Mouse (Mus musculus): ENCODE measurements around the gene Fads3. TPM values are rescaled to one million over a fixed set of nuclear protein-coding genes. Genes with fewer than 3 reads are reported as not detected.
A peak's percentile ranks its signal among the peaks of the same experiment; 100 is the strongest.

Gene Fads3
- polyA plus RNA-seq, 1 experiment: 3.1 TPM

DNA sequence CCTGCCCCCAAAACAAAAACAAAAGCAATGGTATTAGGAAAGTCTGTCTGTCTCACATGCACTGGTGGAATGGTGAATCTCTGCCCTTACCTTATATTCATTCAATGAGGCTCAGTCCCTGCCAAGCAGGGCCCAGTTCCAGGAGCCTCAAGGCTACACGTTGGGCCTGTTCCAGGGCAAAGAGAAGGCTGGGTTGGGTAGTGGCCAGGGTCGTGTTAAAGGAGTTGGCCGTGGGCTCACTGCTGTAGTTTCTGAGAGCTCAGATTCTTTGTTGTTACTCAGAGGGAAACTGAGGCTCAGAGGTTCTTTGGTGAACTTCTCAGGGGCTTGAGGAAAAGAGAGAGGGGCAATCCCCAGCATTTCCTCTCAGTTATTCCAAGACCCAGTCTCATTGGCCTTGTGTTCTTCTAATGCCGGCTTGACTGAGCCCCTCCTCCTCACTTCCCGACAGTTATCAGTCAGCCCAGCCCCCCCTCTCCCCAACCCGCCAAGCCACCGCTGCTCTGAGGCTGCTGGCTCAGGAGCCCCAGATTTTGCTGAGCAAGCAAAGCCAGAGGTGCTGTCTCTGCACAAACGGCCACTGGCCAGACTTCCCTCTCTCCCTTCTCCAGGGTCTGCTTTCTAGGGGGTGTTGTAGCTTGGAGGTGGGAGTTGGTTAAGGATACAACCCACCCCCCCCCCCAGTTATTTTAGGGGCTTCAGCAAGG, 16.0 kb upstream of the Fads3 start:
- Histone ChIP-seq H3K36me3 (ENCODE audit: control insufficient read depth, insufficient read depth, low read length, poor library complexity, severe bottlenecking) (no peaks in the 10 kb centered on the region), H3K4me1 (ENCODE audit: control insufficient read depth, insufficient read depth, low read length) (no peaks in the 10 kb centered on the region), H3K27ac (ENCODE audit: insufficient read depth, low read length) (no peak overlapping the region), H3K4me3 (ENCODE audit: low read depth, low read length) (no peak overlapping the region), H3K9me3 (replicated peaks; ENCODE audit: control insufficient read depth, insufficient read depth, low read length, poor library complexity, severe bottlenecking) (no peaks in the 10 kb centered on the region), H3K27me3 (ENCODE audit: control insufficient read depth, insufficient read depth, low read length, poor library complexity, severe bottlenecking) (no peaks in the 10 kb centered on the region), H3K9ac (ENCODE audit: low read depth, poor library complexity, severe bottlenecking) (no peak overlapping the region)
- TF ChIP-seq POLR2A (IDR thresholded peaks at IDR 0.05; ENCODE audit: insufficient read depth, low read length) (no peak), EP300 (IDR thresholded peaks at IDR 0.05; ENCODE audit: insufficient read depth, low read depth, low read length) (no peak), CTCF (IDR thresholded peaks at IDR 0.05; ENCODE audit: low read depth, low read length) (no peak)

DNA sequence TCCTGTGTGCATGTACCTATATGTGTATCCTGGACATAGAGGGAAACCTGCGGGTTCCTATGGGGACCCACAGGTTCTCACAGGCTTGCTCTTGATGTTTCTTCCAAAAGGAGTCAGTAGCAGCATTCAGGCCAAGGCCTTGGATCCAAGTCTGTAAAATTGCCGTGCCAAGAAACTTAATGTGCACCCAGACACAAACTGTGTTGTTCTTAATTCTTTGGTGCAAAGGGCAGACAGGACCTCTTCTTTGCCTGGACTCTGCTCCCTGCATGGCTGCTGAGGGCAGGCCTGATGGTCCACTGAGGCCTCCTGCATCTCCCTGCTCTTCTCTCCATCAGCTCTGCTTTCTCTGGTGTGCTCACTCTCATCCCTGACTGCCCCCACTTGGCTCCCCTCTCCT, 11.6 kb upstream of the Fads3 start:
- Histone ChIP-seq H3K4me3 (ENCODE audit: low read depth, low read length) (no peak overlapping the region), H3K9ac (ENCODE audit: low read depth, poor library complexity, severe bottlenecking) (no peak overlapping the region), H3K36me3 (ENCODE audit: control insufficient read depth, insufficient read depth, low read length, poor library complexity, severe bottlenecking) (no peaks in the 10 kb centered on the region), H3K9me3 (replicated peaks; ENCODE audit: control insufficient read depth, insufficient read depth, low read length, poor library complexity, severe bottlenecking) (no peaks in the 10 kb centered on the region), H3K4me1 (ENCODE audit: control insufficient read depth, insufficient read depth, low read length) (no peaks in the 10 kb centered on the region), H3K27ac (ENCODE audit: insufficient read depth, low read length) (no peak overlapping the region), H3K27me3 (ENCODE audit: control insufficient read depth, insufficient read depth, low read length, poor library complexity, severe bottlenecking) (no peaks in the 10 kb centered on the region)
- TF ChIP-seq EP300 (IDR thresholded peaks at IDR 0.05; ENCODE audit: insufficient read depth, low read depth, low read length): no peak
- TF ChIP-seq POLR2A (IDR thresholded peaks at IDR 0.05; ENCODE audit: insufficient read depth, low read length): no peak
- no peak for TF ChIP-seq CTCF (IDR thresholded peaks at IDR 0.05; ENCODE audit: low read depth, low read length)

DNA sequence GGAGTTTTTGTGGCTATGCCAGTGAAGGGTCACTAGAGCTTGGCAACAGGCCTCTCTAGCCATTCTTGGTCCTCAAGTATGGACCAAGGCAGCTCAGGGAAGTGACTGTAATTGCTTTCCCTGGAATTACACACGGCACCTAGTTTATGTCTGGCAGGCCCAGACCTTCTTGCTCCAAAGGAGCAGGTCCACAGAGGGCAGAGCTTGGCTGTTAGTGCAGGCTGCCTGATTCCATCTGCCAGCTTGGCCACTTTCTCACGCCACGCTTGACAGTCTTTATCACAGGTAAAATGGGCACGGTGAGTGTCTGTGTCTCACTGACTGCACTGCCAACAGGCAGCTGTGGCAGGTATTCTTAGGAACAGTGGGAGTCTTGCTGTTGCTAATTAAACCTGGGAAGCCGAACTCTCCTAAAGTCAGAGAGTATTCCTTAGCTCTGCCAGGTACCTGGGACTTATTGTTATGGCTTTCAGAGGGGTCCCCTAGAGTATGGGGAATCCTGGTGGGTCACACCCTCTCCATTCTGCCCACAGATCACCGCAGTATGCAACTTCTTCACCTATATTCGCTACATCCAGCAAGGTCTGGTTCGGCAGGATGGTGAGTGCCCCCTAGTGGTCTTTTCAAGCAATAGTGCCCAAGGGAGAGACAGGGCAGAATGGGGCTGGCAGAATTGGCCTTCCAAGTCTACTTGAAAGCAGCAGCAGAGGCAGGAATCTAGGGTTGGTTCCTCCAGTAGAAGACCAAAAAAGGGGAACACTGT, 8.0 kb upstream of the Fads3 start:
- Histone ChIP-seq H3K36me3 (ENCODE audit: control insufficient read depth, insufficient read depth, low read length, poor library complexity, severe bottlenecking) (no peaks in the 10 kb centered on the region), H3K27ac (ENCODE audit: insufficient read depth, low read length) (no peak overlapping the region)
- peak; percentile 89 for TF ChIP-seq CTCF (IDR thresholded peaks at IDR 0.05; ENCODE audit: low read depth, low read length)
- no peak for TF ChIP-seq EP300 (IDR thresholded peaks at IDR 0.05; ENCODE audit: insufficient read depth, low read depth, low read length)

DNA sequence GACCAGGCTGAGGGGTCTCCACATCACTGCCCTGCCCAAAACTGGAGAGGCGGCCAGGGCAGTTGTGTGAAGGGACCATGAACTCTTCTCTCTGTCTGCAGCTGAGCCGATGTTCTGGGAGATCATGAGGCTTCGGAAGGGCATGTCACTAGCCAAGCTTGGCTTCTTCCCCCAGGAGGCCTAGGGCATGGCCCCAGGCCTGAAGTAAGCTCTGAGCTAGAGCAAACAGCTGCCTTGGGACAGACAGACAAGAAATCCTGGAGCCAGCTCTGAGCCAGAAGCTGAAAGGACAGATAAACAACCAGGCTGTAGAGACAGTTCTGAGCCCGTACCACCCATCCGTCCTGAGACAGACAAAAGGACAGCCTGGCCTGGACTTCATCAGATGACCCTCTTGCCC, 7.0 kb upstream of the Fads3 start:
- no peaks in the 10 kb centered on the region for H3K27me3 ChIP-seq (ENCODE audit: control insufficient read depth, insufficient read depth, low read length, poor library complexity, severe bottlenecking)
- no peaks in the 10 kb centered on the region for H3K4me1 ChIP-seq (ENCODE audit: control insufficient read depth, insufficient read depth, low read length)
- no peaks in the 10 kb centered on the region for H3K9me3 ChIP-seq (replicated peaks; ENCODE audit: control insufficient read depth, insufficient read depth, low read length, poor library complexity, severe bottlenecking)
- no peak overlapping the region for H3K27ac ChIP-seq (ENCODE audit: insufficient read depth, low read length)
- H3K4me3 ChIP-seq (ENCODE audit: low read depth, low read length): no peak overlapping the region
- no peak overlapping the region for H3K9ac ChIP-seq (ENCODE audit: low read depth, poor library complexity, severe bottlenecking)
- no peak for TF ChIP-seq EP300 (IDR thresholded peaks at IDR 0.05; ENCODE audit: insufficient read depth, low read depth, low read length)
- TF ChIP-seq CTCF (IDR thresholded peaks at IDR 0.05; ENCODE audit: low read depth, low read length): no peak
- TF ChIP-seq POLR2A (IDR thresholded peaks at IDR 0.05; ENCODE audit: insufficient read depth, low read length): no peak
- H3K36me3 ChIP-seq (ENCODE audit: control insufficient read depth, insufficient read depth, low read length, poor library complexity, severe bottlenecking): no peaks in the 10 kb centered on the region

More for the DNA sequence above, 8.0 kb upstream of the Fads3 start:
- no peak overlapping the region for H3K4me3 ChIP-seq (ENCODE audit: low read depth, low read length)
- H3K9ac ChIP-seq (ENCODE audit: low read depth, poor library complexity, severe bottlenecking): no peak overlapping the region
- no peaks in the 10 kb centered on the region for H3K9me3 ChIP-seq (replicated peaks; ENCODE audit: control insufficient read depth, insufficient read depth, low read length, poor library complexity, severe bottlenecking)
- no peaks in the 10 kb centered on the region for H3K27me3 ChIP-seq (ENCODE audit: control insufficient read depth, insufficient read depth, low read length, poor library complexity, severe bottlenecking)
- no peaks in the 10 kb centered on the region for H3K4me1 ChIP-seq (ENCODE audit: control insufficient read depth, insufficient read depth, low read length)

DNA sequence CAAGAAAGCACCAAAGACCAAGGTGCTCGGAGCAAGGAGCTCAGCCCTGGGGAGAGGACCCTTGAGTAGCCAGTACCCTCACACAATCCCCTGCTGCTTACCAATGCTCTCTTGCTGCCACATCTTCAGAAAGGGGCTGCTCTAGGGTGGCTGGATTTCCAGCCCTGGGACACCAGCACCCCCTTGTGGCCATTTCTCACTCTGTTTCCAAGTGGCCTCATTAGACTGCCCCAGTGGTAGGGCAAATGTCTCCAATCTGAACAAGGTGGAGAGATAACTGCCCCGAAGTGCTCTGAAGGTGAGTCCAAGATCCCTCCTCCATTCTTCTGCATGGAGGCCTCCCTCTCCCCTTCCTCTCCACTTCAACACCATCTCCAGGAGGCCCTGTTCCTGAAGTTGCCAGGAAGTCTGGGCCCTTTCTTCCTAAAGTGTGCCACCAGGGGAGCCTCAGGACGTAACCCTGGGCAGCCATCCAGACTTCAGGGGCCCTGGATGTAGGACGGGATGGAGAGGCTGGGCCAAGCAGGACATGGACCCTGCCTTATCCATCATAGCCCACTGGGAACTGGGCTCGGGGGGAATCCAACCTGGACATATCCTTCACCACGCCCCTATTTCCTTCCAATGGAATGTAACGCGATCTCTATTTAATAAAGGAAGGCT, 6.5 kb upstream of the Fads3 start:
- no peaks in the 10 kb centered on the region for H3K36me3 ChIP-seq (ENCODE audit: control insufficient read depth, insufficient read depth, low read length, poor library complexity, severe bottlenecking)
- 0 out of 2 replicates have a peak, but pooled peaks cover 2% of the 10 kb centered on the region for H3K27me3 ChIP-seq (ENCODE audit: control insufficient read depth, insufficient read depth, low read length, poor library complexity, severe bottlenecking)
- no peak overlapping the region for H3K27ac ChIP-seq (ENCODE audit: insufficient read depth, low read length)
- H3K4me3 ChIP-seq (ENCODE audit: low read depth, low read length): no peak overlapping the region
- no peaks in the 10 kb centered on the region for H3K4me1 ChIP-seq (ENCODE audit: control insufficient read depth, insufficient read depth, low read length)
- H3K9ac ChIP-seq (ENCODE audit: low read depth, poor library complexity, severe bottlenecking): no peak overlapping the region
- TF ChIP-seq CTCF (IDR thresholded peaks at IDR 0.05; ENCODE audit: low read depth, low read length) (peak; percentile 90), POLR2A (IDR thresholded peaks at IDR 0.05; ENCODE audit: insufficient read depth, low read length) (no peak)
- H3K9me3 ChIP-seq (replicated peaks; ENCODE audit: control insufficient read depth, insufficient read depth, low read length, poor library complexity, severe bottlenecking): no peaks in the 10 kb centered on the region

DNA sequence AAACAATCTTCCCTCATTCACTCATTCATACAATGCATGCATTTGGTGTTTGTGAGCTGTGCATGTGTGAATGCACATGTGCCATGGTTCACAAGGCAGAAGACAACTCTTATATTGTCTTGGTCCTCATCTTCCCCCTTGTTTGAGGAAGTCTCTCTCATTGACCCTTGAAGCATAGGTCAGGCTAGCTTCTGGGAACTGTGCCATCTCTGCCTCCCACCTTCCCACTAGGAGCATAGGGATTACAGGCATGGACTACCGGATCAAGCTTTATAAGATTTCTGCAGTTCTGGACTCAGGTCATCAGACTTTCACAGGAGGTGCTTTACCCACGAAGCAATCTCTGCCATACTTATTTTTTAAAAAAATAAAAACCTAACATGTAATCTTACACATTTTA, 3.8 kb upstream of the Fads3 start:
- Histone ChIP-seq H3K9ac (ENCODE audit: low read depth, poor library complexity, severe bottlenecking) (no peak overlapping the region), H3K27ac (ENCODE audit: insufficient read depth, low read length) (no peak overlapping the region), H3K9me3 (replicated peaks; ENCODE audit: control insufficient read depth, insufficient read depth, low read length, poor library complexity, severe bottlenecking) (no peaks in the 10 kb centered on the region), H3K4me1 (ENCODE audit: control insufficient read depth, insufficient read depth, low read length) (no peaks in the 10 kb centered on the region), H3K36me3 (ENCODE audit: control insufficient read depth, insufficient read depth, low read length, poor library complexity, severe bottlenecking) (no peaks in the 10 kb centered on the region), H3K4me3 (ENCODE audit: low read depth, low read length) (no peak overlapping the region), H3K27me3 (ENCODE audit: control insufficient read depth, insufficient read depth, low read length, poor library complexity, severe bottlenecking) (0 out of 2 replicates have a peak, but pooled peaks cover 5% of the 10 kb centered on the region)
- no peak for TF ChIP-seq EP300 (IDR thresholded peaks at IDR 0.05; ENCODE audit: insufficient read depth, low read depth, low read length)
- no peak for TF ChIP-seq POLR2A (IDR thresholded peaks at IDR 0.05; ENCODE audit: insufficient read depth, low read length)
- TF ChIP-seq CTCF (IDR thresholded peaks at IDR 0.05; ENCODE audit: low read depth, low read length): no peak
